Mouse (Mus musculus): ENCODE data around the gene Fra10ac1.
A peak's percentile ranks its signal among the peaks of the same experiment; 100 is the strongest.

Gene Fra10ac1

DNA sequence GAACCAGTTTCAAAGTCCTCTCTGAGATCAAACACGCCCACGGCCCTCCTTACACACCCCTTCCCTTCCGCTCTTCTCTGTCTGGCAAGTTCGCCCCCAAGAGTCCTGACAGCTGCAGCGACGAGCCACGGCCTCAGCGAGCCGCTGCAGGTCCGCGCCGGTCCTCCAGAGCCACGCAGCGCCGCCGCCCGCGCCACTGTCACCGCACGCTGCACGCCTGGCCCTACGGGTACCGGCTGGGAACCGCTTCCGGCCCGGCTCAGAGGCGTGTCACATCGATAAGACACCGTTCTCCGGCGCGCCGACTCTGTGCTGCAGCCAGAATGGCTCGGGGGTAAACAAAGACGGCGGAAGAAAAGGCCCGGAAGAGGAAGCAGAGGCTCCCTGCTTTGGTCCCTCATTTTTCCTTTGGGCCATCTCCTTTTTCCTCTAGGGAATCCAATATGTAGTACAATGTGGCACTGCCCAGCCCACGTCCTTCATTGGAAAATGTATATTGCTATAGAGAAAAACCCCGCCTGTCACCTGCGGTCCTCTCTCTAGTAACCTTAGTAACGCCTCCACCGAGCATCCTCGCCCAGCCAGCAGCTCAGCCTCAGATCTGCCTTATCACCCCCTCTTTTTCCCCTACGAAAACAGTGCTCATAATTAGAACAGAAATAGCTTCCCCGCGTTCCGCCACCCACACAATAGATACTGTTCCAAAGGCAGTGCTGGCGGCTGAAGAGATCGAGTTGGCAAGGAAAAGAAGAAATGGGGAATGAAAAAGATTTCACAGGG, at the start of gene Fra10ac1:
Gene Fra10ac1, minus strand, starts transcription at position 252 of the 780 bp plus-strand sequence.
- peak; percentile 94 for DNase-seq (ENCODE audit: extremely low spot score)

DNA sequence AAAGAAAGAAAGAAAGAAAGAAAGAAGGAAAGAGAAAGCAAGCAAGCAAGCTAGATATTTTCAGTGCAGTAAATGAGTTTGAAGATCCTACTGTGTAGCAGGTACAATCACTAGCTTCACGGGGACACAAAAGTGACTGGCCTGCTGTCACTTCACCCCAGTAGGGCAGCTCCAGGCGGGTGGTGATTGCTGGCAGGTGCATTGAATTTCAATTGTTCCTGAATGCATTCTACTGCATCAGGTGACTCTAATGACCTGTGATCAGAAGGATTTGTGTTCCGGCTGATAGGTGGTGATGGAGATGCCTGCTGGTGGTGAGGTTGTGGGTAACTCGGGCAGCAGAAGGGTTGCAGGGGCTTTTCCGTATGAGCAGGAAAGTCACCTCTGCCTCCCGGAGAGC, 47.1 kb upstream of the Fra10ac1 start:
- no peak for DNase-seq (ENCODE audit: extremely low spot score)

DNA sequence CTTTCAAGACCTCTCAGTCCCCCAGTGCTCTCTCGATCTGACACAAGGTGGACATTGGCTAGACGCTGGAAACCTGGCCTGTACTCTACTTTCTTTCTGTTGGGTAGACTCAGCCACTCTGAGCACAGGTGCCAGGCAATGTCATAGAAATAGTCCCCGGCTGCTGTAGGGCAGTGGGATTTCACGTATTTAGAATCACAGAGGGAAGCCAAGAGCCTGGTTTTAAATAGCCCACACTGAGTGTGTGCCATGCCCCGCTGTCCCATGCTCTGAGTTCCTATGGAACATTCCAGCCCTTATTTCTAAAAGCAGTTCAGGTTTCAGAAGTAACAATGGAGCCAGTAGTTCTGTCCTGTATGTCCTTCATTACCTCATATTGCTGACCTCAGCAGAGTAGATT, 43.5 kb upstream of the Fra10ac1 start:
- no peak for DNase-seq (ENCODE audit: extremely low spot score)

DNA sequence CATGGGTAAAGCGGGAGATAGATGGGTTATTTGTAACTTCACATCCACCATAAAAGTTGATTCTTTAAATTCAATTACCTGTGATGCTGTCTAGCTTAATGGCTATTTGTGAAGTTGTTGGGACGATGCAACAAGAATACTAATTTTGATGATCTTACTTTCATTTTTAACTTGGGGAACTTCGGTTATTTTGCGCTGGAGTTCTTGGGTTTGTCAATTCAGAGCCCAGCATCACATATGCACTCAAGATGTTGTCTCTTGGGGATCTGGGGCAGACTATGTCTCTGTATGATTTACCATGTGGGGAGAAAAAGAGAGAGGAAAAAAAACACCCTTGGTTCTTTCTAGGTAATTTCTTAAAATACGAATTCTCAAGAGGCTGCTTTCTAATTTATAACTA, 41.8 kb upstream of the Fra10ac1 start:
- DNase-seq (ENCODE audit: extremely low spot score), result no peak

DNA sequence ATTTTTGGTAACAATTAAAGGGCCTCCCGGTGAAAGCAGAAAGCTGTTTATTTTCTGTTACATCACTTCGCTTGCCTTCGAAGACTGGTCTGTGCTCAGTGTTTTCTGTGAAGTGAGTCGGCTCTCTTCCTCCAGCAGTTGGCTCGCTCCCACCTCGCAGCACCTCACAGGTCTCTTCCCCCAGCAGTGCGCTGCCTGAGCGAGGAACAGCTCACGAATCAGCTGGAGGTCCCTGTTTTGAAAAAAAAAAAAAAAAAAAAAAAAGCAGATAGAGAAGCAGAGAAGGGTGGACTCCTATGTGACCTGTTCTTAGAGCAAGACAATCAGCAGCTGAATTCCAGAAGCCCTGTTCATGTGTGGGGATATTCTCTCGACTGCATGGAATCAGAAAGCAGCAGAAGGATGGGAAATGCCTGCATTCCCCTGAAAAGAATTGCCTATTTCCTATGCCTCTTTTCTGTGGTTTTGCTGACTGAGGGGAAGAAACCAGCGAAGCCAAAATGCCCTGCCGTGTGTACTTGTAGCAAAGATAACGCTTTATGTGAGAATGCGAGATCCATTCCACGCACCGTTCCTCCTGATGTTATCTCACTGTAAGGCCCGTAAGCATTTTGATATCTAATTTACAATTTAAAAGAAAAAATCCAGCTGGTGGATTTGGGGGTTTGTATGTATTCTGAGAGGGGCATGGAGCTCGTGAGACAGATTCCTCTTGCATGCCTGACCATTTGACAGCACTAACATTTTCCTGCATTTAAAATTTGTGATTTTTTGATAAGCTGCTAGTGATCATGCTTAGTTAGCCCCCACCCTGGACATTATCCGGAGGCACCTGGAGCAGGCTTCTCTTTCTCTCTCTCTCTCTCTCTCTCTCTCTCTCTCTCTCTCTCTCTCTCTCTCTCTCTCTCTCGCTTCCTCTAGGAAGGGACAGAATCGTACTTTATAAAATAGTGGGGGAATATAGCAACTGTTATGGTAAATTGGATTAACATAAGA, 40.8 kb upstream of the Fra10ac1 start, which contains the start of gene Lgi1:
Gene Lgi1, plus strand, starts transcription at position 32 of the 996 bp plus-strand sequence.
- peak; percentile 12 for DNase-seq (ENCODE audit: extremely low spot score)

DNA sequence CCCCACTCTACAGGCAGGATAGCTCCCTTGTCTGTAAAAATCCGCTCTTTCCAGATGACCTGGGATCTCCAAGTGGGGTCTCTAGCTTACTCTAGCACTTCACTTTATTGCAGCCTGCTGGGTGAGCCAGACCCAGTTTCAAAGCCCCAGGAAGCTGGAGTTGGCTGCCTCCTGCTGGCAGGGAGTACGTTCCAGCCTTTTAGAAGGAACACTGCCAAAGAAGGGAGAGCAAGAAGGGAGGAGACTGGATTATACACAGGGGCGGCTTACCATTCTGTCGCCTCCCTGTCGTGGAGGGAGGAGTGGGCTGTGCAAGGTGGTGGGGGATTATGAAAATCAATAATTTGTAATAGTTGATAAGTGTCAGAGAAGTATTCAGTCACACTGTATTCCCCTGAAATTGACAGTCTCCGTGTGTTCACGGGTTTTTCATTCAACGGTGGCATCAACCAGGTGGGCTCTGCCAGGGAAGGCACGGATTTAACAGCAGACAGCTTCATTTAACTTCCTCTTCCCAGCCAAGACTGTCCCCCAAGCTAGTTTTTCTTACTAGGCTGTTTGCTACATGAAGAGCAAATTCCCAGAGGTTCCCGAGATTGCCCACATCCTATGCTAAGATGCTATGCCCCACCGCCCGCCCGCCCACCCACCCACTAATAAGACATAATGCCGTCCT, 40.0 kb upstream of the Fra10ac1 start:
- peak; percentile 33 for DNase-seq (ENCODE audit: extremely low spot score)

DNA sequence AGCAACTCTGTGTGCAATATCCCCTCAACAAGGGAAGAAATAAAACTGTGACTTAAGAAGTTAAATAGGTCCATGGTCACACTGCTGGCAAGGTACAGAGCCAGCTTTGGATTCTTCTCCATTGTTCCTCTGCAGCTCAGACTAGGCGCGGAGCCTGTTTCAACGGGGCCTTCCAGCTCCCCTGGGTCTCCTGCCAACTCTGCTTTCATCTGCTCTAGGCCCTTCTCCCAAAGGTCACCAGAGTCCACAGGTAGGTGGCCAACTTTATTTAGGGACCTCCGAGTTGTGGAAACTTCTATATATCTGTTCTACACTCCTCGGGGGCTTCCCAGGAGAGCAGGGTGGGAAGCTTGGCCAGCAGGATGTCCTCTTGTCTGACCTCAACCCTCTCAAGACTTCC, 37.4 kb upstream of the Fra10ac1 start:
- DNase-seq (ENCODE audit: extremely low spot score), result no peak

DNA sequence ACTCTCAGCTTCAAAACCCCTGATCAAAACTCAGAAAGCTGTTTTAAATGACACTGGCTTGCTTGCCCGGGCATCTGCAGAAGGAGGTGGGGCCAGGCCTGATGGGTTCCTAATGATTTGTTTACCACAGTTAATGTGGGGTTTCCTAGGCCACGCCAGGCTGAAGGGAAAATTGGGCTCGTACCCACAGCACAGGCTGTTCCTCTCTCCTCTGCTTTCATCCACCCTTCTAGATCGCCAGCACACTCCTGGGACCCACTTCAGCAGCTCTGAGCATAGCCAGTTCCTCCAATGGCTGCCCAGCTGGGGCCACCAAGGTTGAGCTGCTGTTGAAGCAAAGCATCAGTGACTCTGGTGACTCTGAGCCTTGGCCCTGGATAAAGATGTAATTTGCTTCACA, 36.4 kb upstream of the Fra10ac1 start:
- no peak for DNase-seq (ENCODE audit: extremely low spot score)

DNA sequence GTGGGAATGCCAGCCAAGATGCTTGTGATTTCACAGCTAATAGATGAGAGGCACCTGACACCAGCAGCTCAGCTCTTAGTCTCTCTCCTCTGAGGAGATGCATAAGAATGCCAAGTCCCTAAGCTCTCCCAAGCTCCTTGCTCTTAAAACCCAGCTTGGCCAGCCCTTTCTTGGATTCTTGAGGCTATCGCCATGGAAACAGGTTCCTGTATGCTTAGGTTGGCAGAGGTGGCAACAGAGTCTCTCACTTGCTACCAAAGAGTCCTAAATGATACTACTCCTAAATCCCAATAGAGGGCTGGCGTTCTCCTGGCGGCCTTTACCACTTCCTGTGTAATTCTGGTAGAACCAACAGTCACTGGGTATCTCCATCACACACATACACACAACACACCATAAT, 35.5 kb upstream of the Fra10ac1 start:
- no peak for DNase-seq (ENCODE audit: extremely low spot score)

DNA sequence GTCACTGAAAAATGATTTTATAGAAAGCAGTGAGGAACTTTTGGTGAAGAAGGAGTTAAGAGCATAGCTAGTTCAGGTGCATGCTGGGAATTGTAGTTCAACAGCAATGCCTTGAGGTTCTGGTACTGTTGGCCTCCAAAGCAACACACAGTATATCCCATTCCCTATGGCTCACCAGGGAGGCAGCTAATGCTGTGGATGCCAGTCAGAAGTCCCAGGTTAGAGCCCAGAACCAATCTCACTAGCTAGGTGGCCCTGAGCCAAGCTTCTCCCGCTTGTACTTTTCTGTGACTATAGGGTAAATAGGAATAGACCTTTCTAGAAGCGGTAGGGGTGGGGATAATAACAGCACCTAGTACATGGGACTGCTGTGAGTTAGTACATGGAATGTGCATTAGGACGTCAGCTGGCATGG, 34.7 kb upstream of the Fra10ac1 start:
- DNase-seq (ENCODE audit: extremely low spot score), result no peak

DNA sequence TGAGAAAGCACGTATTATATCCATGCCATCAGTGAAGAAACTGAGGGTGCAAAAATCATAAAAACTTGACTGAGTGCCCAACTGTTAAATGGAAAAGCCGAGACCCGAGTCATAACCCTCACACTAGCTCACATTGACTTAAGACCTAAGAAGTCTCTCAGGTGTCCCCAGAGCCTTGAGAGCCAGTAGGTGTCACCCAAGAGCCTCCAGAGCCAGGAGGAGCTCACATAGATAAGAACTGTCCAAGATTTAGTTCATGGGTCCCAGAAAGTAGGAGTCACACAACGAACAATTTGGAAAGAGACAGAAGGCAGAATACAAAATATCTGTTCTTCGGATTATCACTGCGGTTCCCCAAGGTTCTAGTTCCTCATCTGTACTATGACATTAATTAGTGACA, 29.8 kb upstream of the Fra10ac1 start:
- peak; percentile 39 for DNase-seq (ENCODE audit: extremely low spot score)

DNA sequence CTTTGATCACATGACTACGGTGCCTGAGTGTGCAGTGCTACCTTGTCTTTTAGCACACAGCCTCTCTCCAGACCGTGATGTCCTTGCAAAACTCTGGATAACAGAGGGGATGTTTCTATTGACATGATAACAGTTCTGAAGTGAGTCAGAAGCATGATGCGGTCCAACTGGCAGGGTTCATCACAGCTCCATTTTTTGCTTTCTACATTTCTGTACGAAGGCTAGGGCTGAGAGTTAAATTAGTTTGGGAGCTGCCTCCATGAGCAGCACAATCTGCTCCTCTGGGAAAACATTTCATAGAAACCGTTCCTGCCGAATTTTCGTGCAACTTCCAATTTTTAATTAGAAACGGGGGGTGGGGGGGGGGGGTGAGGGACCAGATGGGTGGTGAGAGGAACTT, 25.7 kb upstream of the Fra10ac1 start:
- DNase-seq (ENCODE audit: extremely low spot score), result no peak

DNA sequence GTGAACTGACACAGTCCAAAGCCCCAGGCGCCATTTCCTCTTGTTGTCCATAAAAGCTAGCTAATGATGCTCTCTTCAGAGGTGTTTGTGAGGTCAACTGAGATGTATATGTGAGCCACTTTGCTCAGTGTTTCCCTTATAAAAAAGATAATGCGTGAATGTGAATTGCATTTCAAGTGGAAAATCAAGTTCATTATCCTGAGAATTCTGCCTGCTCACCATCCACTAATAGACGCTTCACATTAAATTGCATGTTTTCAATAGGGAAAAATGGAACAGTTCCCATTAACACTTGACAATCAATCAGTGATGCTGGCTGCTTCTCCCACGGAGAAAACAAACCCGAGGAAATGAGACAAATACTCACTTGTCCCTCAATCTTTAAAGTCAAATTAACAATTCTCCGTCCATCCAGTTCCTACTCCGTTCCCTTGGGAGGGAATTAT, 22.2 kb upstream of the Fra10ac1 start:
- DNase-seq (ENCODE audit: extremely low spot score), result no peak

DNA sequence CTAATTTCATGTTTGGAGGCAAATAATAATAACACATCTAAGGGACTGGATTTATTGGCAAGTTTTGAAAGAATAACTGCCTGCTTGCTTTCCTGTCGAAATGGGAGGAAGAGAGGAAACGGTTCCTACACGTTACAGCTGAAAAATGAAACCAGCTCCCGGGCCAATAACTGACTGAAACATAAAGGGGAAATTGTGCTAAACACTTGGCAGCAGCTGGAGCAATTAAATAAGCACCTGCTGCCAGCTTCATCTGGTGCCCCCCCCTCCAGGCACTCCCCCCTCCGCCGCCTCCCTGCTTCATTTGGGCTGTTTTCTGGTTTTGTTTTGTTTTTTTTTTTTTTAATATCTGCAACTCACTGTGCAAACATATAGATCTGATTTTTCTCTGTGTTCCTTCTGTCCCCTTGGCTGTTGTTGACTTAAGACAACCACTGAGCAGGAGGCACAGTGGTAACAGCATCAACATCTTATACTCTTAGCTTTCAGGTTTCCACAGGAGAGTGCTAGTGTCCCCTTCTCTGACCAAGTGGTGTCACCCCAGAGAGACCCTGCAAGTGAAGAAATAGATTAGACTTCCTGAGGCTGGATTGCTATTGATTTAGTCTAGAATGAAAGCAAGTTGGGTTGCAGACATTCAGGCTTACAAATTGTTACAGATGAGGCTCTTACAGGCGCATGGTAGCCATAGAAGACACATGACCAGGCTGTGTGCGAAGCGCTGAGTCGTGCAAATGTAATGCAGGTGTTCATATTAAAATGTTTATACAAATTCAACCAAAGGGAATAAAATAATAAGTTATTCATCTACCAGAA, 21.6 kb upstream of the Fra10ac1 start:
- DNase-seq (ENCODE audit: extremely low spot score), result no peak

DNA sequence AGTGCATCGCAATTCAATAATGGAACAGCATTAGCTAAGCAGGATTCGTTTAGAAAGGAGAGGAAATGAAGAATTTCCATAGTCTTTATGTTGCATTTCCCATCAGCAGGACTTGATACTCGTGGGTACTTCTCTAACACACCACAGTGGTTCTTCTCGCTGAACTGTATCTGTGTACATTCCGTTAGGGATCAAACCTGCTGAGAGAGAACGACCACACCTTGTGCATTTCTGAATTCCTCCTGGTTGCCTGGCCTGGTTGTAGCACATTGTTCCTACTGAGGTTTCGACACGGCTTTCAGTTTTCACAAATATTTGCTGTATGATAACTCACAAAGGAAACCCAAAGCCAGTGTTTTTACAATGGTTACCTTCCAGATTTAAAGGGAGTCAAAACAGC, 20.8 kb upstream of the Fra10ac1 start:
- DNase-seq (ENCODE audit: extremely low spot score), result no peak

DNA sequence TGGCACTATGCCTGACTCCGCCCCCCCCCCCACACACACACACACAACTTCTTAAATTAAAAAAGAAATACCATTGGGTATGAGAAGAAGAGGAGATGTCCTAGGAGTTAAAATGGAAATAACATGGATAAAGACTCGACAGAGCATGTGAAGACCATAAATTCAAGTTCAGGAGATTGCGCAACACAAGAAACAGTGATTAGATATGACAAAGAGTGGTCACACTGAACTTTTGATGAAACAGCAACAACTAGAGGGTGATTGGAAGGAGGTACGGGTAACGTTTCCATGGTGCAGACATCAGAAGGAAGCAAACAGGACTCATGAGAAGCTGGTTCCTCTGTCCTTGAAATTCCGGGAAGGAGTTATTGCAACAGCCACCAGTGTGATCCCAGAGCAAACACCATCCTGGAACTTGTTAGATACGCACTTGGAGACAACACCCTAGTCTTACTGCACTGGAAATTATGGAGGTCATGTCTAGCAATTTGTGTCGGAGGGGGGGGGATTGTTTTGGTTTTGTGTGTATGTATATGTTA, 18.4 kb upstream of the Fra10ac1 start:
- no peak for DNase-seq (ENCODE audit: extremely low spot score)

DNA sequence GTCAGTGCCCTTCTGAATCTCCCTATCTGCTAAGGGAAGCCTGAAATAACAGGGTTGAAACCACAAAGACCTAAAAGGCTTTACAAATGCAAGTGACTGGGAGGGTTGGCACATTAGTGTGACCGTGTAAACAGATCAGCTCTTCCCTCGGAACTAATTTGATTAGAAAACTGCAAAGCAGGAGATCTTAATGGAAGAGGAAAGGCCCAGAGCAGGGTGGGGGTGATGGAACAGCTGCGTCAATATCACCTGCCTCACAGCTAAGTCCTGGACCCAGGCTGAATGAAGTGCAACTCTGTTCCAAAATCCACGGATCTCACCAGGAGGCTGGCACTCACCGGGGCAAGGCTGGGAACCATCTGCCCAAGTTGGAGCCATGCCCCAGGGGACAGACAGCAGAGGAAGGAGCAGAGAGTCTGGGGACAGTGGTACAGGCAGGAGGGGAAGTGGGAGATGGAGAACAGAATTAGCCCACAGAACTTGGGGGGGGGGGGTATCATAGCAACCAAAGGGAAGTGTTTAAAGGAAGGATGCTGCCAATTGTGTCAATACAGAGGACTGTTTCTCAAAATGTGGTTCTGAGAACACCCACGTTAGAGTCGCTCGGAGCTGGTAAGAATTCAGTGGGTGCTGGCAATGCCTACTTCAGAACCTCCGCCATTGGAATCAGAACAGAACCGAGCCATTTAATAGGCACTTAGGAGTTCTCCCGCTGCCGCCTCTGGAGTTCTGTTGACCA, 14.4 kb upstream of the Fra10ac1 start:
- no peak for DNase-seq (ENCODE audit: extremely low spot score)

DNA sequence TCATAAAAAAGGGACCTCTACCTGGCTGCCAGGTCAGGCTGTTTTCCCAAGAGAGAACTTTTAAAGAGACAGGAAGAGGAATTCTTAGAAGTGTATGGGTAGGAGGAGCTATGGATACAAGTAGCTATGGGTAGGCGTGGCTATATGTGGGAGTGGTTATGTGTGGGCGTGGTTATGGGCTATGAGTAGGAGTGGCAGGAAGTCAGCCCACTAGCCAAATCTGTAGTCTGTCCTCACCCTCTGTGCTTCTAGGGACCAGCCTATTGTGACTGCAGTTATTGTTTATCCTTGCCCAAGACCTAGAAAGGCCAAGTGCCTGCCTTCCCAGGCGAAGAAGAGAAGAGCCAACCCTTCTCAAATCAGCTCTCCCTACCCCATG, 13.9 kb upstream of the Fra10ac1 start:
- peak; percentile 47 for DNase-seq (ENCODE audit: extremely low spot score)

DNA sequence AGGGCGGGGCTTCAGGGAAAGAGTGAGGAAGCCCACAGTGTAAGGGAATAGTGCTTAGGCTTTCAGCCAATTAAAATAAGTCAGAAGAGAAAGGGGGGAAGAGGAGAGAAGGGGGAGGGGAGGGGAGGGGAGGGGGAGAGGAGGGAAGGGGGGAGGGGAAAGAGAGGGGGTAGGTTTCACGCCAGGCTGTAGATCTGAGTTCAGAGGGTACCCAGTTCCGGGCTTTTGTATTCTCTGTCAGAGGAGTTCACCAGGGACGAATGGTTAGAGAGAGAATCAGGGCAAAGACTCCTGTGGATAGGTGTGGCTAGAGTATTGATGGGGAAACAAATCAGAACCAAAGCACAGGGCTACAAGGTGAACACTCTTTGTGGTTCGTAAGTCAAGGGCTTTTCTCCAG, 12.6 kb upstream of the Fra10ac1 start:
- no peak for DNase-seq (ENCODE audit: extremely low spot score)

DNA sequence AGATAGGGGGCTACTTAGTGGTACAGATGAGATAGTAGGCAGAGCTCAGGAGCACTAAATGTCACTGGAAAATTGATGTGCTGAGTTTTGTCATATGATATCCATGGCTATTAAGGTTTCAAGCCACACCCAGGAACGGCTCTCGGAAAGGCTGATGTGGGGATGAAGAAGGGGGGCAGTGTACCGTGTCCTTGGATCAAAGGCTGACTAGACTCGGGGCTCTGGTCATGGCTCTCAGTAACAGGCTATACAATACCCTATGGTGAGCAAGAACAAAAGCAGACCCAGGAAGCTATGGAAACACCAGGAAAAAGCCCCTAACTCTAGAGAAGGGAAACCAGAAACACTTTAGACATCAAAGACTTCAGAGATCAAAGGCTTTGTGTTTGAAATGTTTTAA, 8.6 kb upstream of the Fra10ac1 start:
- DNase-seq (ENCODE audit: extremely low spot score), result peak; percentile 42

Data from embryo, embryonic 9.5 days (tissue).